Mouse (Mus musculus): ENCODE data around the gene Dennd4a. TPM values are rescaled to one million over a fixed set of nuclear protein-coding genes. Genes with fewer than 3 reads are reported as not detected.

Dennd4a gene
- polyA plus RNA-seq, 1 experiment from 2014 or later = 11.6 TPM

GRCm38 (mm10) chr9:64913973-64914372 lies 102.8 kb downstream of the Dennd4a start:
- no peak overlapping the region for H3K4me3 ChIP-seq (replicated peaks; ENCODE audit: low read length)
- H3K27me3 ChIP-seq (replicated peaks; ENCODE audit: control insufficient read depth, insufficient read depth, low read length) = no peaks in the 10 kb centered on the region
- no peaks in the 10 kb centered on the region for H3K9me3 ChIP-seq (ENCODE audit: control insufficient read depth, low read length)
- WGBS = 90% methylated on average over 2 of the region's 2 CpGs
- no peak overlapping the region for H3K27ac ChIP-seq (ENCODE audit: low read length)
- ATAC-seq = no peak
- no peak overlapping the region for H3K4me2 ChIP-seq (ENCODE audit: low read length)
- H3K9ac ChIP-seq (replicated peaks; ENCODE audit: low read depth, low read length) = no peak overlapping the region
- peaks cover 16% of the 10 kb centered on the region for H3K36me3 ChIP-seq (ENCODE audit: control insufficient read depth, insufficient read depth)
- no peaks in the 10 kb centered on the region for H3K4me1 ChIP-seq (replicated peaks; ENCODE audit: control insufficient read depth, insufficient read depth, low read length)

- Histone ChIP-seq H3K9ac (replicated peaks; ENCODE audit: low read depth, low read length) (no peak overlapping the region), H3K4me1 (replicated peaks; ENCODE audit: control insufficient read depth, insufficient read depth, low read length) (no peaks in the 10 kb centered on the region), H3K9me3 (ENCODE audit: control insufficient read depth, low read length) (no peaks in the 10 kb centered on the region), H3K36me3 (ENCODE audit: control insufficient read depth, insufficient read depth) (peaks cover 16% of the 10 kb centered on the region), H3K4me3 (replicated peaks; ENCODE audit: low read length) (no peak overlapping the region), H3K27me3 (replicated peaks; ENCODE audit: control insufficient read depth, insufficient read depth, low read length) (no peaks in the 10 kb centered on the region), H3K4me2 (ENCODE audit: low read length) (no peak overlapping the region), H3K27ac (ENCODE audit: low read length) (no peak overlapping the region)
- ATAC-seq = no peak
- 90% methylated on average over 4 of the region's 4 CpGs for WGBS
These were observed 103.5 kb downstream of the Dennd4a start for GRCm38 (mm10) chr9:64914629-64915028.

- no peaks in the 10 kb centered on the region for H3K27me3 ChIP-seq (replicated peaks; ENCODE audit: control insufficient read depth, insufficient read depth, low read length)
- H3K9me3 ChIP-seq (ENCODE audit: control insufficient read depth, low read length) = no peaks in the 10 kb centered on the region
- H3K9ac ChIP-seq (replicated peaks; ENCODE audit: low read depth, low read length) = no peak overlapping the region
- no peak overlapping the region for H3K27ac ChIP-seq (ENCODE audit: low read length)
- H3K4me2 ChIP-seq (ENCODE audit: low read length) = peak overlapping the region; percentile 29
- no peak overlapping the region for H3K4me3 ChIP-seq (replicated peaks; ENCODE audit: low read length)
- WGBS = 27% methylated on average over 16 of the region's 16 CpGs
- no peak for ATAC-seq
- H3K4me1 ChIP-seq (replicated peaks; ENCODE audit: control insufficient read depth, insufficient read depth, low read length) = no peaks in the 10 kb centered on the region
- H3K36me3 ChIP-seq (ENCODE audit: control insufficient read depth, insufficient read depth) = peaks cover 2% of the 10 kb centered on the region
These were observed 107.4 kb downstream of the Dennd4a start for GRCm38 (mm10) chr9:64918560-64918959.

GRCm38 (mm10) chr9:64925771-64926170 lies 114.6 kb downstream of the Dennd4a start:
- Histone ChIP-seq H3K4me1 (replicated peaks; ENCODE audit: control insufficient read depth, insufficient read depth, low read length) (peaks cover 12% of the 10 kb centered on the region), H3K9ac (replicated peaks; ENCODE audit: low read depth, low read length) (no peak overlapping the region), H3K36me3 (ENCODE audit: control insufficient read depth, insufficient read depth) (no peaks in the 10 kb centered on the region), H3K4me2 (ENCODE audit: low read length) (no peak overlapping the region), H3K27ac (ENCODE audit: low read length) (no peak overlapping the region), H3K4me3 (replicated peaks; ENCODE audit: low read length) (no peak overlapping the region), H3K27me3 (replicated peaks; ENCODE audit: control insufficient read depth, insufficient read depth, low read length) (no peaks in the 10 kb centered on the region), H3K9me3 (ENCODE audit: control insufficient read depth, low read length) (no peaks in the 10 kb centered on the region)
- peak; percentile 38; the same call in 1 of the 2 replicates for ATAC-seq
- 18% methylated on average over 5 of the region's 5 CpGs for WGBS

- no peaks in the 10 kb centered on the region for H3K9me3 ChIP-seq (ENCODE audit: control insufficient read depth, low read length)
- no peak overlapping the region for H3K9ac ChIP-seq (replicated peaks; ENCODE audit: low read depth, low read length)
- 48% methylated on average over 8 of the region's 8 CpGs for WGBS
- peak overlapping the region; percentile 31; the same call in 1 of the 2 replicates for H3K27ac ChIP-seq (ENCODE audit: low read length)
- no peak overlapping the region for H3K4me2 ChIP-seq (ENCODE audit: low read length)
- no peaks in the 10 kb centered on the region for H3K36me3 ChIP-seq (ENCODE audit: control insufficient read depth, insufficient read depth)
- ATAC-seq = peak; percentile 59
- no peak overlapping the region for H3K4me3 ChIP-seq (replicated peaks; ENCODE audit: low read length)
- no peaks in the 10 kb centered on the region for H3K27me3 ChIP-seq (replicated peaks; ENCODE audit: control insufficient read depth, insufficient read depth, low read length)
- peaks cover 12% of the 10 kb centered on the region for H3K4me1 ChIP-seq (replicated peaks; ENCODE audit: control insufficient read depth, insufficient read depth, low read length)
These were observed 115.3 kb downstream of the Dennd4a start for GRCm38 (mm10) chr9:64926201-64926991.

- H3K4me2 ChIP-seq (ENCODE audit: low read length) = no peak overlapping the region
- H3K9me3 ChIP-seq (ENCODE audit: control insufficient read depth, low read length) = no peaks in the 10 kb centered on the region
- no peak for ATAC-seq
- no peaks in the 10 kb centered on the region for H3K36me3 ChIP-seq (ENCODE audit: control insufficient read depth, insufficient read depth)
- H3K9ac ChIP-seq (replicated peaks; ENCODE audit: low read depth, low read length) = no peak overlapping the region
- H3K27me3 ChIP-seq (replicated peaks; ENCODE audit: control insufficient read depth, insufficient read depth, low read length) = no peaks in the 10 kb centered on the region
- 88% methylated on average over 4 of the region's 4 CpGs for WGBS
- no peak overlapping the region for H3K27ac ChIP-seq (ENCODE audit: low read length)
- H3K4me3 ChIP-seq (replicated peaks; ENCODE audit: low read length) = no peak overlapping the region
- H3K4me1 ChIP-seq (replicated peaks; ENCODE audit: control insufficient read depth, insufficient read depth, low read length) = peaks cover 12% of the 10 kb centered on the region
These were observed 119.1 kb downstream of the Dennd4a start for GRCm38 (mm10) chr9:64930256-64930655.

GRCm38 (mm10) chr9:64931751-64932610 lies 120.8 kb downstream of the Dennd4a start:
- H3K36me3 ChIP-seq (ENCODE audit: control insufficient read depth, insufficient read depth) = no peaks in the 10 kb centered on the region
- no peak overlapping the region for H3K4me3 ChIP-seq (replicated peaks; ENCODE audit: low read length)
- H3K9ac ChIP-seq (replicated peaks; ENCODE audit: low read depth, low read length) = no peak overlapping the region
- H3K27ac ChIP-seq (ENCODE audit: low read length) = no peak overlapping the region
- H3K27me3 ChIP-seq (replicated peaks; ENCODE audit: control insufficient read depth, insufficient read depth, low read length) = no peaks in the 10 kb centered on the region
- no peak overlapping the region for H3K4me2 ChIP-seq (ENCODE audit: low read length)
- no peaks in the 10 kb centered on the region for H3K9me3 ChIP-seq (ENCODE audit: control insufficient read depth, low read length)
- H3K4me1 ChIP-seq (replicated peaks; ENCODE audit: control insufficient read depth, insufficient read depth, low read length) = peaks cover under 1% of the 10 kb centered on the region
- 80% methylated on average over 7 of the region's 7 CpGs for WGBS
- ATAC-seq = no peak

GRCm38 (mm10) chr9:64934015-64934754 lies 123.0 kb downstream of the Dennd4a start:
- 66% methylated on average over 15 of the region's 15 CpGs for WGBS
- H3K36me3 ChIP-seq (ENCODE audit: control insufficient read depth, insufficient read depth) = no peaks in the 10 kb centered on the region
- H3K4me2 ChIP-seq (ENCODE audit: low read length) = no peak overlapping the region
- no peaks in the 10 kb centered on the region for H3K27me3 ChIP-seq (replicated peaks; ENCODE audit: control insufficient read depth, insufficient read depth, low read length)
- H3K27ac ChIP-seq (ENCODE audit: low read length) = no peak overlapping the region
- no peaks in the 10 kb centered on the region for H3K4me1 ChIP-seq (replicated peaks; ENCODE audit: control insufficient read depth, insufficient read depth, low read length)
- H3K4me3 ChIP-seq (replicated peaks; ENCODE audit: low read length) = no peak overlapping the region
- no peak overlapping the region for H3K9ac ChIP-seq (replicated peaks; ENCODE audit: low read depth, low read length)
- no peak for ATAC-seq
- H3K9me3 ChIP-seq (ENCODE audit: control insufficient read depth, low read length) = no peaks in the 10 kb centered on the region

- no peak overlapping the region for H3K27ac ChIP-seq (ENCODE audit: low read length)
- no peak overlapping the region for H3K9ac ChIP-seq (replicated peaks; ENCODE audit: low read depth, low read length)
- WGBS = 6% methylated on average over 6 of the region's 6 CpGs
- no peak for ATAC-seq
- H3K36me3 ChIP-seq (ENCODE audit: control insufficient read depth, insufficient read depth) = no peaks in the 10 kb centered on the region
- H3K27me3 ChIP-seq (replicated peaks; ENCODE audit: control insufficient read depth, insufficient read depth, low read length) = no peaks in the 10 kb centered on the region
- H3K4me2 ChIP-seq (ENCODE audit: low read length) = no peak overlapping the region
- H3K9me3 ChIP-seq (ENCODE audit: control insufficient read depth, low read length) = no peaks in the 10 kb centered on the region
- H3K4me3 ChIP-seq (replicated peaks; ENCODE audit: low read length) = no peak overlapping the region
- no peaks in the 10 kb centered on the region for H3K4me1 ChIP-seq (replicated peaks; ENCODE audit: control insufficient read depth, insufficient read depth, low read length)
These were observed 125.4 kb downstream of the Dennd4a start for GRCm38 (mm10) chr9:64936508-64936907.

All from forebrain, embryonic 16.5 days (tissue).